Mouse (Mus musculus): ENCODE results near the gene Phb.

Gene Phb

GRCm38 (mm10) chr11:95712563-95713224 lies 45.9 kb downstream of the Phb start, which contains the start of gene Zfp652:
Gene Zfp652 (plus strand): TSS chr11:95712673.
- DNase-seq (ENCODE audit: low spot score), result peak; percentile 93

GRCm38 (mm10) chr11:95713225-95713810 lies 46.6 kb downstream of the Phb start:
- DNase-seq (ENCODE audit: low spot score), result peak; percentile 29

GRCm38 (mm10) chr11:95713811-95714241 lies 47.1 kb downstream of the Phb start:
- no peak for DNase-seq (ENCODE audit: low spot score)

- no peak for DNase-seq (ENCODE audit: low spot score)
Observed at GRCm38 (mm10) chr11:95714411-95714810, 47.7 kb downstream of the Phb start.

GRCm38 (mm10) chr11:95716136-95716535 lies 49.4 kb downstream of the Phb start:
- DNase-seq (ENCODE audit: low spot score), result no peak

GRCm38 (mm10) chr11:95719356-95719755 lies 52.6 kb downstream of the Phb start:
- DNase-seq (ENCODE audit: low spot score), result no peak

GRCm38 (mm10) chr11:95723287-95723686 lies 56.5 kb downstream of the Phb start, which contains the start of gene B130006D01Rik:
Gene B130006D01Rik (plus strand): TSS chr11:95723587.
- no peak for DNase-seq (ENCODE audit: low spot score)

GRCm38 (mm10) chr11:95724466-95724865 lies 57.7 kb downstream of the Phb start:
- no peak for DNase-seq (ENCODE audit: low spot score)

GRCm38 (mm10) chr11:95726156-95726555 lies 59.4 kb downstream of the Phb start:
- no peak for DNase-seq (ENCODE audit: low spot score)

GRCm38 (mm10) chr11:95727947-95728346 lies 61.2 kb downstream of the Phb start:
- no peak for DNase-seq (ENCODE audit: low spot score)

GRCm38 (mm10) chr11:95728916-95729907 lies 62.5 kb downstream of the Phb start:
- DNase-seq (ENCODE audit: low spot score), result no peak

Measured in urinary bladder, postnatal 14 days (tissue).